Mouse (Mus musculus) intestine, embryonic 15.5 days (tissue): Measurements from ENCODE around the gene Rpl27. TPM values are rescaled to one million over a fixed set of nuclear protein-coding genes. Genes with fewer than 3 reads are reported as not detected.

Source experiments
- polyA plus RNA-seq: library from polyadenylated mRNA; unstranded; fragments of >200 nt; fragmentation: Nextera tagmentation; extraction: Ambion mirVana; gene quantifications from 2 replicates; pipeline ENCODE4 v1.2.1, GENCODE M21; 2015

Rpl27 gene
- polyA plus RNA-seq, 1 experiment from 2014 or later: 353 TPM

Other genes starting within 250 kb of the Rpl27 start
- gene Ezh1, start 215.8 kb upstream of the Rpl27 start, polyA plus RNA-seq: 16.0 and 16.3 TPM in 2 replicates
- gene Ramp2, start 196.3 kb upstream of the Rpl27 start, polyA plus RNA-seq: 98.5 and 114 TPM in 2 replicates
- gene Vps25, start 188.6 kb upstream of the Rpl27 start, polyA plus RNA-seq: 135 and 142 TPM in 2 replicates
- 12.3 and 12.7 TPM in 2 replicates for gene Wnk4, start 181.7 kb upstream of the Rpl27 start, polyA plus RNA-seq
- gene Cntd1, start 163.3 kb upstream of the Rpl27 start, polyA plus RNA-seq: 0.72 and 1.1 TPM in 2 replicates
- gene Coa3, start 163.2 kb upstream of the Rpl27 start, polyA plus RNA-seq: 250 and 261 TPM in 2 replicates
- gene Becn1, start 140.0 kb upstream of the Rpl27 start, polyA plus RNA-seq: 132 and 143 TPM in 2 replicates
- 137 and 147 TPM in 2 replicates for gene Psme3, start 126.1 kb upstream of the Rpl27 start, polyA plus RNA-seq
- 1.2 and 1.3 TPM in 2 replicates for gene Aoc2, start 117.2 kb upstream of the Rpl27 start, polyA plus RNA-seq
- gene Aoc3, start 111.7 kb upstream of the Rpl27 start, polyA plus RNA-seq: 2.1 and 2.7 TPM in 2 replicates
- gene G6pc, start 74.7 kb upstream of the Rpl27 start, polyA plus RNA-seq: 0.30 and 0.39 TPM in 2 replicates
- gene Aarsd1, start 24.7 kb upstream of the Rpl27 start, polyA plus RNA-seq: 60.1 and 63.3 TPM in 2 replicates
- 7.3 and 10.6 TPM in 2 replicates for gene Gm27029, start 17.5 kb upstream of the Rpl27 start, polyA plus RNA-seq
- 16.9 and 17.3 TPM in 2 replicates for gene Rundc1, start 17.2 kb upstream of the Rpl27 start, polyA plus RNA-seq
- 11.7 TPM in 2 replicates for gene Ptges3l, start 17.0 kb upstream of the Rpl27 start, polyA plus RNA-seq
- 23.9 and 24.5 TPM in 2 replicates for gene Ifi35, start 6.1 kb downstream of the Rpl27 start, polyA plus RNA-seq
- gene Rnd2, start 22.7 kb downstream of the Rpl27 start, polyA plus RNA-seq: 23.7 and 24.5 TPM in 2 replicates
- gene Vat1, start 23.9 kb downstream of the Rpl27 start, polyA plus RNA-seq: 69.7 and 70.0 TPM in 2 replicates
- gene Brca1, start 109.7 kb downstream of the Rpl27 start, polyA plus RNA-seq: 8.4 and 10.2 TPM in 2 replicates
- 57.0 and 61.2 TPM in 2 replicates for gene Nbr1, start 109.9 kb downstream of the Rpl27 start, polyA plus RNA-seq
- 21.6 and 22.0 TPM in 2 replicates for gene Tmem106a, start 139.9 kb downstream of the Rpl27 start, polyA plus RNA-seq
- not detected in 2 replicates for gene Gm11634, start 157.0 kb downstream of the Rpl27 start, polyA plus RNA-seq
- 34.5 and 35.8 TPM in 2 replicates for gene Rdm1, start 184.9 kb downstream of the Rpl27 start, polyA plus RNA-seq
- 7.6 and 7.8 TPM in 2 replicates for gene Arl4d, start 223.2 kb downstream of the Rpl27 start, polyA plus RNA-seq